Mouse (Mus musculus): ENCODE data around the gene Nr4a1.

The Nr4a1 gene

GRCm38 (mm10) chr15:101253886-101254795, at the start of gene Nr4a1:
Nr4a1 (plus strand) TSS chr15:101254269.
- peak; percentile 84 for DNase-seq

- no peak for DNase-seq
Observed at GRCm38 (mm10) chr15:101204781-101205180, 49.3 kb upstream of the Nr4a1 start.

DNA sequence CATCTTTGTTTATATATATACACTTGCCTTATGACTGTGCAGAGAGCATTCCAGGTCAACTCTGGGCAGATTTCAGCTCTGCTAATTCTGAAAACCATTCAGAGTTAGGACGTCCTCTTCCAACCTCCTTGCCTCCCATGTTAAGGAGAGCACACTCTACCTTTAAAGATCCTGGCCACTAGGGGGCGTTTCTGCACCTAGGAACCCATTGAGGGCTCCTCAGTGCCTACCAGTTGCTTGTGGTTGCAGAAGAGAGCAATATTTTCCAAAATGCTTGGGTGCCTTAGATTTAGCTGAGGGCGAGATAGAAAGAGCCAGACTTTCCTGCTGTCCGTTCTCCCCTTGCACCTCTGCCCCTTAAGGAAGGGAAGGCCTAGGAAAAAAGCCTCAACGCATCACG, 43.8 kb upstream of the Nr4a1 start:
- peak; percentile 52 for DNase-seq

DNA sequence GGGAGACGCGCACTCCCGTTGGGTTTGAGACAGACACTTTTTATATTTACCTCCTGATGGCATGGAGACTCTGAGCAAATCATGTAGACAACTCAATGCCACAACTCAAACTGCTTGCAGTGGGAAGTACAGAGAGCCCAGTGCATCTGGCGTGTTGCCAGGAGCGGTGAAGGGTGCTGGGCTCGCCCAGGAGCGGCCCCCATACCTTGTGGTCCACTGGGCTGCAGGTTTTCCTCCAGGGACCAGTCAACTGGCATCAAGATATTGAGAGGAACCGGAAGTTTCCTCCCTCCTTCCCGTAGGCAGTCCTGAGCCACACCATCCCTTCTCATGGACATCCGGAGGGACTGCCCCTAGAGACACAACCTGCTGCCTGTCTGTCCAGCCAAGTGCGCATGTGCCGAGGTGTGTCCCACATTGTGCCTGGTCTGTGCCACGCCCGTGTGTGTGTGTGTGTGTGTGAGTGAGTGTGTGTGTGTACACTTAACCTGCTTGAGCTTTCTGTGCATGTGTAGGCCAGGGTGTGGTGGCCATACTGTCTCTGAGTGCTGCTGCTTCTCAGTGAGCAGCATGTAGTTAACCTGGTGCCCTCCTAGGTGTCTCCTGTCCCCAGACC, 43.0 kb upstream of the Nr4a1 start:
- DNase-seq = no peak

- no peak for DNase-seq
Observed at GRCm38 (mm10) chr15:101212435-101212834, 41.6 kb upstream of the Nr4a1 start.

DNA sequence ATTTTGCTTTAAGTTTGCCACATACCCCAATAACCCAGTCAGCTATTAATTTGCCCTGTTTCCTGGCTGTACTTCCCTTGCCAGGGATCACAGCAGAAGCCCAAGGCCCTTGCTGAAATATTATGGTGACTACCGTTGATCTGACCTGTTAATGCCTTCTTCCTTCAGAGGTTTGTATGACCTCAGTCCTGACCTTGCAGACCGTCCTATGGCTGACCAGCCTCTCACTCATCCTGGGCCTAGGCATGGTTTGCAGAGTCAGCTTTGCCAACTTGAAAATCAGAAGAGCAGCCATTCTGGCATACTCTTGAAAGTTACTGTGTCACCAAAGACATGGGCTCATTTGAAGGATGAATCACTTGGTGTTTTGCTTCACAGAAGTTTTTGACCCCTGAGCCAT, 38.9 kb upstream of the Nr4a1 start:
- no peak for DNase-seq

DNA sequence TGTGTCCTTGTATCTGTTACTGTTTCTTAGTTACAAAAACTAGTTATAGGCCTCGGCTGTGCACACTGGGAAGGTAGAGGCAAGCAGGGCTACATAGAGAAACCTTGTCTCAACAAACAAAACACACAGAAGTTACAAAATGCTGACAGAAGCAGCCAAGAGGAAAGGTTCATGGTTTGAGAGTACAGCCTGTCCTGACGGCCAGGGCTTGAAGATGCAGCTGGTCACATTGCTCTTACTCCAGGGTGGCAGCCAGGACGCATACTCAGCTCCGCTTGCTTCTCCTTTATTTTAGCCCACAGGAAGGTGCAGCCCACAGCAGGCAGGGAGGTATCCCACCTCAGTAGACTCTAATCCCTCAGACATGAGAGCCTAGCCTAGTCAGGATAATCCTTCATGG, 38.0 kb upstream of the Nr4a1 start:
- no peak for DNase-seq

DNA sequence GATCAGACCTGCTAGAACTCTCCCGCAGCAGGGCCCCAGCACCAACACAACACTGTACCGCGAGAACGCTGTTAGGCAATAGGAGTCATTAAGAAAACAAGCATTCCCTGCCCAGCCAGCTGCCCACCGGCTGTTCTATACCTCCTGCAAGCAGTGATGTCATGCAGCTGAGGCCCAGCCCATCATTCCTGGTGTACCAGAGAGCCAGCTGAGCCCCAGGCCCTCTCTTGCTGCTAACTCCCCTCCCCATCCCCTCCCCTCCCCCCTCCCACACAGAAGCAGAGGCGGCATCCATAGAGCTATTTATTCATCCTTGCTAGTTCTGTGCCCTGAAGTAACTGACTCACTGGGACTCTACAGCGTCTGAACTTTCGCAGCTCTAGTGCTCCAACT, 33.2 kb upstream of the Nr4a1 start:
- no peak for DNase-seq

DNA sequence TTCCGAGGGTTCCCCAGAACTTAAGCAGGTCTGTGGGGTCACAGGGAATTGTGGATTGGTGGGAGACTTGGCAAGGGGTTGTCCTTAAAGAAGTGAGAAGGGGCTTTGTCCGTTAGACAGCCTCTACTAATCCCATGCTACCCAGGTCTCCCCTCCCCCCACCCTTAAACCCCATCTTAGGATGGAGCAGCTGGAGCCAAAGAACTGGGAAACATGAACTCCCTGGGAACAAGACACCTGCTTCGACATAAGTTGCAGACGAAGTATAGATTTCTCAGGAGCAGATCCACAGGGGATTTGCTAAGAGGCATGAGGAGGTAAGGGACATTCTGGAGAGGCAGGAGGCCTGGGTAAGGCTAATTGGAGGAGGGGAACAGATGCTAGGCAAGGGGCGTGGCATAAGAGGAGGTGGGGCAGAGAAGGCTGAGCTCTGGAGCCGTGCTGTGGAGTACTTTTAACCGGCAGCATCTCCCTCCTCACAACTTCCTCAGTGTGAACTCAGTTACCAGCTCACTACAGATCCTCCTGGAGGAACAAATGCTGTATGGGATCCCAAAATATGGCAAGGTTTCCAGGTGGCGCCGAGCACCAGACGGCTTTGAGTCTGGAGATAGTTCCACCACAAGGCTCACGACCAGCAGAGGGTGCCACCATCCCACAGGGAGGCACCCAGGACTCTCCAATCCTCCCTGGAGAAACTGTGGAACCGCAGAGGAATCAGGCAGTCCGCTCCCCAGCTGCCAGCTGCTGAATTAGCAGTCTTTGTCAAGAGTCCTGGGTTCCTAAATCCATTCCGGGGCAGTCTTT, 32.6 kb upstream of the Nr4a1 start:
- DNase-seq = peak; percentile 83

- no peak for DNase-seq
Observed at GRCm38 (mm10) chr15:101222897-101223482, 31.1 kb upstream of the Nr4a1 start.

DNA sequence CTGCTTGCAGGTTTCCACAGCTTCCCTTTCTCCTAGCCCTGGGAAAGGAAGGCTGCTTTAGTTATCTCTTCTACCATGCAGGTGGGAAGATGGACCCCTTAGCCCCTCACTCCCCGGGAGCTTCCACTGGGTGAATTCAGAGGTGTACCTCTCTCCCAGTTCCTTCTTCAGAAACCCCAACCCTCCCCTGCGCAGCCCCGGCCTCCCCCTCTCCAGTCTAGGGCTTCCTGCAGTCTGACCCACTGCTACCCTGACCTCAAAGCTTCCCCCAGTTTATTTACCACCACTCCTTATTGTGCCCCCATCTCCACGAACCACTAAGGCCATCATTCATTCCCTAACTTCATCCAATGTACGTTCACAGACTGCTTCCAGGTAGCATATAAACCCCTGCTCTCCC, 30.5 kb upstream of the Nr4a1 start:
- no peak for DNase-seq

GRCm38 (mm10) chr15:101224006-101224906, 29.8 kb upstream of the Nr4a1 start, which contains the start of gene Grasp:
Grasp (plus strand) TSS chr15:101224188.
- peak; percentile 82 for DNase-seq

DNA sequence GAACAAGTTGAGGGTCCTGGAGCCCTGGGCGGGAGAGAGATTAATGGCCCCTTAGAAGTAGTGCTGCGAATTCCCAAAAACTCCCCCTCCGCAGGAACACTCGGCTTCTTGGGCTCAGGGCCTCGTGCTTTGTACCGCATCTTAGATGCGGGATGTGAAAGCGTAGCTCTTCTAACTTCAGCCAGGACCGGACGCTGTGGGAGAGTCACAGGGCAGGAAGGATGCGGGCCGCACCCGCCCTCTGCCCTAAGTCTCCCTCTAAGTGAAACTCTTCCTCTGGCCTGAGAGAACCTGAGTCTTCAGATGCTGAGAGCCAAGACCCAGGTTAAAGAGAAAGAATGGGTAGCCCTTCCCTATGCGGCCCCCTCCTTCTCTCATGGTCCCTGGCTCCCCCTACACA, 29.1 kb upstream of the Nr4a1 start:
- no peak for DNase-seq

DNA sequence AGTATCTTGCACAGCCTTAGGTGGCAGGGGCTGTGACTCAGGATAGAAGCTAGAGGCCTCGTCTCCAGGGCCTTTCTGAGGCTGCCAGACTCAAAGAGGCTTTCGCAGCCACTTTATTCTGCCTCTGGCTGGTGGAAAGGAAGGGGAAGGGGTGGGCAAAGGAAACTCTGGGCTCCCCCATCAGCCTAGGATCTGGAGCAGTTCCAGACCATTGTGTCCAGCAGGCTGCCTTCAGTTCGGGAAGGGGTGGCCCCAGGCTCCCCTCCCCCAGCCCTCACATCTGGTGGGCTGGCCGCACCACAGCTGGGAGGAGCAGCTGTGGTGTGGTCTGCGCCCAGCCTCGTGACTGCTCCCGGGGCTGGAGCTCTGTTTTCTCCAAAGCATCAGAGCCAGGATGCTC, 26.1 kb upstream of the Nr4a1 start:
- no peak for DNase-seq

GRCm38 (mm10) chr15:101228866-101229590, 25.0 kb upstream of the Nr4a1 start:
- DNase-seq = no peak

DNA sequence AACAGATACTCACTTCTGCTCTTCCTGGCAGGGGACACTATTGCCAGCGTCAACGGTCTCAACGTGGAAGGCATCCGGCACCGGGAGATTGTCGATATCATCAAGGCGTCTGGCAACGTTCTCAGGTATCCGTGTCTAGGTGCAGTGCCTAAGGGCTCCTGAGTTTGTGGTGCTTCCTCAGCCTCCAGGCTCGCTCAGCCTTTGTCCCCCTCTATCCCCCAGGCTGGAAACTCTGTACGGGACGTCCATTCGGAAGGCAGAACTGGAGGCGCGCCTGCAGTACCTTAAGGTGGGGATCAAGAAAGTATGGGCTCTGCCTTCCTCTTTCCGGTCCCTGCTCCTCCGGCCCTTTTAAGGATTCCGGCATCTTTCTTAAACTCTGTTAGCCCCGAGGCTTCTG, 23.6 kb upstream of the Nr4a1 start:
- DNase-seq = no peak

GRCm38 (mm10) chr15:101230995-101231647, 22.9 kb upstream of the Nr4a1 start:
- DNase-seq = no peak

DNA sequence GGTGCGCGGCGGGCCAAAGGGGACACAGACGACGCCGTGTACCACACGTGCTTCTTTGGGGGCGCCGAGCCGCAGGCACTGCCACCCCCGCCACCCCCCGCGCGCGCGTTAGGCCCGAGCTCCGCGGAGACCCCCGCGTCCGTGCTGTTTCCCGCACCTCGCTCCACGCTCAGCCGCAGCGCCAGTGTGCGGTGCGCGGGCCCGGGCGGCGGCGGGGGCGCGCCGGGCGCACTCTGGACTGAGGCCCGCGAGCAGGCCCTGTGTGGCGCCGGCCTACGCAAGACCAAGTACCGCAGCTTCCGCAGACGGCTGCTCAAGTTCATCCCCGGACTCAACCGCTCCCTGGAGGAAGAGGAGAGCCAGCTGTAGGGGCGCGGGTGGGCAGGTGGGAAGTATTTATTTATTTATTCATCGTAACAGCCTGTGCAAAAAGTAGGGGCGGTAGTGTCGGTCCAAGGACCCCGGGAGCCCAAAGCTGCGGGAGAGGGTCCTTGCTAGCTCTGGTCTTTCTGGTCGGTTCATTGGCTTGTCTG, 22.4 kb upstream of the Nr4a1 start:
- no peak for DNase-seq

DNA sequence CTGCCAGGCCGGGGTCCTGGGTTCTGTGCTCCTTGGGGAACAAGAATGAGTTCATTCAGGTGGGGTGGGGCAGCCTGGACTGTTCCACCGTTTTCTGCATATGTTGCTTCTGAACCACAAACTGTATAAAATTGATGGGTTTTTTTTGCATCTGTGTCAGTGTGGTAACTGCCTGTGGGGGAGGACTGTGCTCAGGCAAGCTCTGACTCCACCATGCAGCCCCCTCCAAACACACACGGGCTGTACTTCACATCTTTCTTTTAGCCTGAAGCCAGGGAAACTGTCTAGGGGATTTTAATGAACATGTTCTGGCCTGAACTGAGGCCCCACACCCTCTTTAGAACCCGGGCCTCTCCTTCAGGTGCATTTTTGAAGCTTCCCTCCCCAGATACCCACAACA, 21.5 kb upstream of the Nr4a1 start:
- DNase-seq = no peak

GRCm38 (mm10) chr15:101233183-101233582, 20.9 kb upstream of the Nr4a1 start:
- DNase-seq = no peak

Measured in cerebellum, adult 11 months (tissue).